26 mouse cellular contexts compared by ENCODE assay signal in genomic region chr7:88222141-88222540, GRCm38 (mm10).
"Had no signal": no experiment of that assay in that cellular context is flagged by ENCODE, and none has a peak within 500 bp of the region (broad histone marks: within the 10 kb centered on the region; RNA-seq: fewer than 3 reads in every experiment).

No protein-coding gene starts in this region.

- H3K4me3 ChIP-seq: gastrocnemius, adult 2 months; heart, embryonic 10.5 days; heart, embryonic 12.5 days; hindbrain, embryonic 10.5 days; hindbrain, embryonic 12.5 days; intestine, embryonic 15.5 days; layer of hippocampus, adult 2 months; left cerebral cortex, adult 2 months; limb, embryonic 10.5 days; limb, embryonic 12.5 days had no signal

- H3K4me2 ChIP-seq: heart, embryonic 12.5 days; hindbrain, embryonic 12.5 days; hindbrain, embryonic 14.5 days; intestine, embryonic 15.5 days; limb, embryonic 12.5 days; liver, embryonic 11.5 days had no signal

- H3K9me3 ChIP-seq: heart, embryonic 10.5 days; heart, embryonic 12.5 days; hindbrain, embryonic 10.5 days; hindbrain, embryonic 12.5 days; intestine, embryonic 15.5 days; limb, embryonic 10.5 days; limb, embryonic 12.5 days had no signal

- H3K9ac ChIP-seq: heart, embryonic 12.5 days; hindbrain, embryonic 12.5 days; hindbrain, embryonic 14.5 days; intestine, embryonic 15.5 days; limb, embryonic 12.5 days had no signal

- H3K27me3 ChIP-seq: heart, embryonic 12.5 days; hindbrain, embryonic 12.5 days; intestine, embryonic 15.5 days; limb, embryonic 12.5 days had no signal

- H3K27ac ChIP-seq: gastrocnemius, adult 2 months; heart, embryonic 10.5 days; hindbrain, embryonic 10.5 days; hindbrain, embryonic 12.5 days; hindbrain, embryonic 14.5 days; intestine, embryonic 15.5 days; kidney, postnatal 0 days; layer of hippocampus, adult 2 months; left cerebral cortex, adult 2 months; limb, embryonic 10.5 days; limb, embryonic 12.5 days had no signal

- DNase-seq: gastrocnemius, adult 2 months; gastrocnemius, postnatal 10 days; gastrocnemius, postnatal 25 days; heart, adult 18-20 months; heart, postnatal 10 days; heart, postnatal 4 days; kidney, adult 18-20 months; kidney, adult 8-10 months; kidney, postnatal 14 days; kidney, postnatal 36 days; liver had no signal

- ATAC-seq: hindbrain, embryonic 16.5 days; inflammation-experienced regulatory T-cells, adult 6 months; intestine, embryonic 15.5 days; intestine, postnatal 0 days had no signal

- H3K36me3 ChIP-seq: heart, embryonic 10.5 days; heart, embryonic 12.5 days; hindbrain, embryonic 10.5 days; hindbrain, embryonic 12.5 days; intestine, embryonic 15.5 days; limb, embryonic 10.5 days; limb, embryonic 12.5 days had no signal

- H3K4me1 ChIP-seq: heart, embryonic 10.5 days; heart, embryonic 12.5 days; hindbrain, embryonic 10.5 days; hindbrain, embryonic 12.5 days; intestine, embryonic 15.5 days; limb, embryonic 10.5 days; limb, embryonic 12.5 days had no signal
